Mouse (Mus musculus): ENCODE results near the gene St3gal5.
"Not testable (repeated sequence)": the region's sequence is repeated elsewhere in the genome, so short reads cannot be mapped to it uniquely, and the experiment has no call there.

Gene St3gal5

DNA sequence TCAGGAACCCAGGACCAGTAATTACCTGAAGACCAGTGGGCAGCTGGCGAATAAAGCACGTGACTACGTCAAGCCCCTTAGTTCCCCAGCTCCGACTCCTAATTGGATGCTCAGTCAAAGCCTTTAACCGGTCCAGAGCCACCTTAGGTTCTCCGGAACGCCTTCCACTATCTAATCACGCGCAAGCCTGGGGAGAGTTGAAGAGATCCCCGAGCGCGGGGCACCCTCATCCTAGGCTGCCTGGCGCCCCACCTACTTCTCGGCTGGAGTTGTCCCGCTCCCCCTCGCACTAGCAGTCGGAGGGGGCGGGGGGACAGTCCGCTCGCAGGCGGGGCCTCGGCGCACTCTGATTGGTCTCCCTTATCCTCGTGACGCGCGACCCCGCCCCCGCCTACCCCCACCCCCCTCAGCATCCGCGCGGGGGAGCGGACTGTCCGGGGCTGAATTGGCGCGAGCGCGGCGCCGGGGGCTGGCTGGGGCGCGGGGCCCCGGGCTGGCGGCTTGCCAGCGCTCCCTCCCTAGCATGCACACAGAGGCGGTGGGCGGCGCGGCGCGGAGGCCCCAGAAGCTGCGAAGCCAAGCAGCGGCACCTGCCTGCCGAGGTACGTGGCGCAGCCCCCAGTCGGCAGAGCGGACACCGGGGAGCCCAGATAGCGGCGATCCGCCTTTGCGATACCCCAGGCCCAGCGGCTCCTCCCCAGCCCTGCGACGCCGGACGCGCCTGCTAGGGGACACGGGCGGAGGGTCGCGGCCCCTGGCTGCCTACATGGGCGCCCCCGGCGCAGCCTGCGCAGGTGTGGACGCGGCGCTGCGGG lies at the start of gene St3gal5:
St3gal5 (plus strand) TSS at position 412 of the 815 bp plus-strand sequence.
- peak; percentile 95 for DNase-seq

DNA sequence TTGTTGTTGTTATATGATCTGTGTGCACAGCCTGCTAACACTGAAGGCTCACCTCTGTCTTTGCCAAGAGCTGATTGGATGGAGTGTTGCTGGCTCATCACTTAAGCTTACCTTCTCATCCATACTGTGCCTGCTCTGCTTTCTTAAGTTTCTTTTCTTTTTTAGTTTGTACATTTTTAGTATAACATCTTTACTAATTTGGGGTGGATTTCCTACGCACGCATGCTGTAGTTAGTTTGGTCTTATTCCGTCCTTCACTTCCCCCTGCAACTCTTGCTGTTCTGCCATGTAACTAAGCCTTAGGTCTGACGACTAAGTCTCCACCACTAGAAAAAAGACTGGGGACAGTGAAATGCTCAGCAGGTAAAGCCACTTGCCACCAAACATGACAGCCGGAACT lies 48.7 kb upstream of the St3gal5 start:
- DNase-seq = no peak

- no peak for DNase-seq
These were observed 47.5 kb upstream of the St3gal5 start for GRCm38 (mm10) chr6:72049941-72050340.

GRCm38 (mm10) chr6:72050827-72051226 lies 46.6 kb upstream of the St3gal5 start:
- no peak for DNase-seq

- no peak for DNase-seq
These were observed 46.1 kb upstream of the St3gal5 start for GRCm38 (mm10) chr6:72051247-72051646.

DNA sequence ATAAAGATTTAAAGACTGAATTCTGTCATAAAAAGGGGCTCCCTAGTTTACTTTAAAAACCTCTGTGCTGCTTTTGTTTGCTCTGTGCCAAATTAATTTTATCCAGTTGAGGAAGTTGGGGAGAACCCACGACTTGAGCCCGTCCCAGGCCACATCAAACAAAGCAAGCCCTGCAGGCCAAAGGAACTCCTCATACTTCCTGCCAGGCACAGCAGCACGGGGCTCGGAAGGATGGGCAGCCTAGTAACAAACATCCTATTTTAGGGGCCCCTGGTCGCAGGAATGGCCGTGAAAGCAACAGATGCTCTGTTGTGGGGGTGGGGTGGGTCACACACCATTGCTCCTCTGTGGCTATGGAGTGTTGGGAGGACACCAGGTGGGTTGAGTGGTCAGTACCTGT lies 45.6 kb upstream of the St3gal5 start:
- no peak for DNase-seq

GRCm38 (mm10) chr6:72056548-72056947 lies 40.8 kb upstream of the St3gal5 start:
- no peak for DNase-seq

- no peak for DNase-seq
These were observed 38.9 kb upstream of the St3gal5 start for GRCm38 (mm10) chr6:72058398-72058889.

- not testable (repeated sequence) for DNase-seq
These were observed 36.7 kb upstream of the St3gal5 start for GRCm38 (mm10) chr6:72060677-72061076.

- no peak for DNase-seq
These were observed 33.7 kb upstream of the St3gal5 start for GRCm38 (mm10) chr6:72063718-72064117.

DNA sequence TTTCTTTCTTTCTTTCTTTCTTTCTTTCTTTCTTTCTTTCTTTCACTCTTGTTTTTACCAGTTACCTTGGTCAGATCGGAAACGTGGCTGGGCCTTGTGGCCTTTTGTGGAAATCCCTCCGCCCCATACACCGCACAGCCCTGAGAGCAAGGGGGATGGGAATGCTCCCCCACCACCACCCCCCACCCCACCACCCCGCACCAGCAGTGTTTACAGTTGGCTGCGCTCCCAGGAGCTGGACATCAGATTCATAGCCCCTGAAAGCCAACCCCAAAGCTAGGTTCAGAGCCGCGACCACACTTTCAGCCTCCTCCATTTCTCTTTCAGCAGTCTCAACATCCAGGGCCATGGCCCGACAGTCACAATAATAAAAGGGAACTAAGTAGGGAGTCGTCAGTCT lies 31.4 kb upstream of the St3gal5 start:
- DNase-seq = no peak

DNA sequence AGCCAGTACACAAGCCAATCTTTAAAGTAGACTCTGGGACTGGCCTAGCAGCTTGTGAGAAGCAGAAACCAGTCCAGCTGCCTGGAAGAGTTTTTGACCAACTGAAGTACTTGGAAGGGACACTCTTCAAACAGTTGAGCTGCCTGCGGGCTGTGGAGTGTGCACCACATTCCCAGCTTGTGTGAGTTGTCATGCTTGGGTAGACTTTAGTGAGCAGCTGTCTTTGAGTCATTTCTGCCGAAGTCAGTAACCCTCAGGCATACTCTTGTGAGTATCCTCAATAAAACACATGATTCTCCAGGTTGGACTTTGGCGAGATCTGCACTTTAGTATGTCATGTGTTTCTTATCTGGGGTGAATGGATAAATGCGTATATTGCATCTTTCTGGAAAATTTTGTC lies 29.0 kb upstream of the St3gal5 start:
- no peak for DNase-seq

- no peak for DNase-seq
These were observed 26.0 kb upstream of the St3gal5 start for GRCm38 (mm10) chr6:72071281-72071870.

DNA sequence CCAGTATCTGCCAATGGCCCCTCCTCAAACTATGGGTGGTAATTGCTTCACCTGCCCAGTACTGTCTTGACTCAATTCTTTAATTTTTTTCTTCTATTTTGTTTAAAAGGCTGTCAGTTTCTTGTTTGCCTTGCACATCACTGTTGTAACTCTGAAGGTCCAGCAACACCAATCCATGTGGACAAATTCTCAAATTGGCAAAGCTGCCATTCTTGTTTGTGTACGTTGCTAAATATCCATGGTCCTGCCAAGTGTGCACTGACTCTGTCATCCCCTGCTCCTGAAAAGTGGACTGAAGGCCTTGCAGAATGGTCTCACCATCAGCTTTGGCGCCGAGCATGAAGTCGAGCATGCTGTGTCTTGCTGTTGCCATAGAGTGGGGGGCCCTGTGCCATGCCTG lies 23.6 kb upstream of the St3gal5 start:
- DNase-seq = no peak

DNA sequence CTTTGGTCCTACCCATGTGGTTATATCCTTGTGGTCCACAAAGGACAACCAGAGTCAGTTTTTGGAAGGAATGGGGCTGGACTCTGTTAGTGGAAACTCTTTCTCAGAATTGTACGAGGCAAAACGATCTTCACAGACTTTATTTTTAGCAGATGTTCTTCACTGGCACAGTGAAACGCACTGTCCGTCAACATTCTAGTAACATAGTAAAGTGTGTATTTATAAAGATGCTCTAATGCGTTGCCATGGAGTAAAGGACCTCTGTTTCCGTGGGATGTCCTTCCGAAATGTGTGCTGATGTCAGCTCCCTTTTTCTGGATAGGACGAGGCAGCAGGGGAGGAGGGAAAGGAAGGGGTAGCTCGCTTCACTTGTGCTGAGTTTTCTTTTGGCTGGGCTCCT lies 20.9 kb upstream of the St3gal5 start:
- no peak for DNase-seq

DNA sequence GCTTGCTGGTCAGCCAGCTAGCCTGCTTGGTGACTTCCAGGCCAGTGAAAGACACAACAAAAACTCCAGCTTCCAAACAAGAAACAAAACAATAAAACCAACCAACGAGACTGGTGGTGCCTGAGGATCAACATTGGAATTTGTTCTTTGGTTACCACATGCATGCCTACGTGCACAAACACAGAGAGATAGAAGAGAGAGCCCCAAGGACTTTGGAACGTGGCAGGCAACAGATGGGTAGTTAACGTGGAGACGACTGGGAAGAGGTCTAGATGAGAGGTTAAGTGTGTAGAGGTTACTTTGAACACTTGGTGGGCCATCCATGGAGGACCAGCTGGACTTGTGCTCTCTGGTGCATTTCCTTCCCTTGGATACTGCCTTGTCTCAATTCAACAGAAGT lies 19.2 kb upstream of the St3gal5 start:
- DNase-seq = no peak

DNA sequence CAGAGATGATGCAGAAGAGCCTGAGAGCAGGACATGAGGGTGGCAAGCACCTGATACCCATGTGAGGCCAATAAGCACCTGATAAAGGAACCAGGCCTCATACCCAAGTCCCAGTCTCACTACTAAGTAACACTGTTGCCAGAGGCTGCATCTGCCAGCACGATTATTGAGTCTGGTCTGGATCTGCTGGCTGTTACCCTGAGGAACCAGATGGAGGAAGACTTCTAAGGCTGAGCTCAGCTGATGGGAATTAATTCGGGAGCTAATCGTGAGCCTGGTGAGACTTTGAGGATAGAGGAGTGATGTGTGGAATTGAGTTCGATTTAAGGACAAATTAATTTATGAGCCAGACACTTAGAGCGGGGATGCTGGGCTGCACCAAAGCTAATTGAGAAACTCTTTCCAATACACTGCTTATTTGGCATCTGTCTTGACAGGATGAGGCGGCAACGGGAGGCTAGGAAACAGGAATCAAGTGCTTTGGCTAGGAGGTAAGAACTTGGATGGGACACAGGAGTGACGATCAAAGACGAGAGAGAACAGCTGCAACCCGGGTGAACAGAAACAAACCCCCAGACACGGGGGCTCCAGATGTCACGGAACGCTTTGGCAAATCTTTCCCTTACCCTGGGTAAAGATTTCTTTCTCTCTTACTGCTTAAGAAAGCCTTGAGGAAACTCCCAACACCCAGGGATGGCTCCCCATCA lies 15.9 kb upstream of the St3gal5 start:
- DNase-seq = no peak

DNA sequence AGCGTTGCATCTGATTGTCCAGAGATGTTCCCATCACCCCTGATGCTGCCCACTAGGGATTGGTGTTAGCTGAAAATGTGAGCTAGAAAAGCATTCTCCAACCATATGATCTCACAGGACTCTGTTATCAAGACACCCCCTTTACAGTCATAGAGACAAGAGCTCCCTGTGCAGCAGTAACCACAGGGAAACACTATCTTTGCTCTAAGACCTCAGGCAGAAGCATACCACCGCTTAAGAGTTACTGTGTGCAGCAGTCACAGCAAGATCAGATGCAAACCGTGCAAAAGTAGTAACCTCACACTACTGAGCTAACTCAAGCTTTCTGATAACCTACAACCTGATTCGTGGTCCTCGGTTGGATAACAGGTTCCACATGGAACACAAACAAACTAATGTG lies 10.0 kb upstream of the St3gal5 start:
- DNase-seq = no peak

- no peak for DNase-seq
These were observed 7.5 kb upstream of the St3gal5 start for GRCm38 (mm10) chr6:72089865-72090264.

GRCm38 (mm10) chr6:72091007-72091406 lies 6.4 kb upstream of the St3gal5 start:
- no peak for DNase-seq

DNA sequence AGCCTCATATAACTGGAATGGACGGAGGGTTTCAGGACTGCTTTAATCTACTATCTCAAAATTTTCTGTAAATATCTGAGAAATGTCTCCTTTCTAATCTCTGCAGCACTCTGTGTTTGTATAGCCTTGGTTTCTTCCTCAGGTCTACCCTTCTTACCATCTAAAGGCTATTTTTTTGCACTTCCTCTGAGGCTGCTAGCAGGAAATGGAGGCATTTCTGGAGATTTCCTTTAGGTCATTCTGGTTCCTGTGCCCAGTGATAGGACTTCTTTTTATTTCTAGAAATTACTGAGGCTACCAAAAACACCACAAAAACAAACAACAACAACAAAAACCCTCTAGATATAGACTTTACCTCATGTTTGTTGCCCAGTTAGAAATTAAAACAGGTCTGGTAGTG lies 4.3 kb upstream of the St3gal5 start:
- DNase-seq = no peak

DNA sequence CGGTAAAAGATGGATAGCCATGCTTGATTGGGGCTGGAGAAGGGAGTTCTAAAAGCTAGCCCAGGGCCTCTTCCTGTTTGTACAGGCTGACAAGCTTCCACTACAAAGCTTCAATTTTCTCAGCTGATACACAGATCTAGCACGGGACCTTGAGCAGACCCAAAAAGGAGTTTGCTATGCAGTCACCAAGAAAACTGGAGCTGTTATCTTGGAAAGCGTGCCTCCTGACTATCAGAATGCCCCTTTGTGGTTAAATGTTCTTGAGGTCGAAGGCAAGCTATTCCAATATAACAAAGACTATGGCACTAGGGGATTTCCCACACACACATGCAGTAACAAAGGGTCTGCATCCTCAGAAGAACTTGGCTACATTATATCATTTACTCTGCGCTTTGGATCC lies 1.2 kb upstream of the St3gal5 start:
- no peak for DNase-seq

DNA sequence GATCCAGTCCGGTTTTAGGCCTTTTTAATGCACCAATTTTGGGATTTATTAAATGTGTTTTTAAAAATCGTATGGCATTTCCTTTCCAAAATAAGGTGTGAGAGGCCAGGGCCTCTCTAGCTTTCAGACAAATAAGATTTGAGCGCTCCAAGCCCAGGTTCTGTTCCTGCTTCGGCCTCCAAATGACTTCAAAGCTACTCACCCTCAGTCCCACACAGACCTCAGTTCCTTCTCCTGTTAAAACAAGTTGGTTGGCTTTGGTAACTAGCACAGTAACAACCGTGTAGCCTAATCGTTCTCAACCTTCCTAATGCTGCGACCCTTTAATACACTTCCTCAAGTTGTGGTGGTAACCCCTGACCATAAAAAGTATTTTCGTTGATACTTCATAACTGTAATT lies 723 bp upstream of the St3gal5 start:
- no peak for DNase-seq
